Mouse (Mus musculus): Measurements from ENCODE around the gene Tdgf1.

Gene Tdgf1

GRCm38 (mm10) chr9:110914631-110915236 is 31.2 kb downstream of the Tdgf1 start:
- peak; percentile 58 for DNase-seq (ENCODE audit: low read depth, low spot score)

- DNase-seq (ENCODE audit: low read depth, low spot score), result no peak
Observed at GRCm38 (mm10) chr9:110909371-110909967, 36.5 kb downstream of the Tdgf1 start.

- DNase-seq (ENCODE audit: low read depth, low spot score), result no peak
Observed at GRCm38 (mm10) chr9:110908631-110909016, 37.3 kb downstream of the Tdgf1 start.

- no peak for DNase-seq (ENCODE audit: low read depth, low spot score)
Observed at GRCm38 (mm10) chr9:110907838-110908630, 37.9 kb downstream of the Tdgf1 start.

- DNase-seq (ENCODE audit: low read depth, low spot score), result no peak
Observed at GRCm38 (mm10) chr9:110907201-110907837, 38.6 kb downstream of the Tdgf1 start.

DNA sequence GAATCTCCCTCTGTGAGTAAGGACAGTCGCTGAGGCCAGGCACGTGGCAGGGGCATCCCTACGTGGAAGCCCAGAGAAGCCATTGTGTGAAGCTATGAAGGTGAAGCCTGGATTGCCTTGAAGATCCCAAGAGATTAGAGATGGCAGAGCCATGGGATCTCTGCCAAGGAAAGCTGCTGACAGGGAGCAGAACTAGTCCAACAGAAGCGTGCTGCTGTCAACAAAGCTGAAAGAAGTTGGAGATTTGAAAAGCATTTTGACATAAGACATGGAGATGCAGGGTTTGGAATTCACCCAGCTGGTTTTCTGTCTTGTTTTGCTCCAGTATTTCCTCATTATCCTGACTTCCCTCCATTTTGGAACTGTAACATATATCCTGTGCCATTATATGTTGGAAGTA is 43.7 kb downstream of the Tdgf1 start:
- DNase-seq (ENCODE audit: low read depth, low spot score), result no peak

GRCm38 (mm10) chr9:110901204-110901603 is 44.8 kb downstream of the Tdgf1 start:
- DNase-seq (ENCODE audit: low read depth, low spot score), result no peak

GRCm38 (mm10) chr9:110899451-110900008 is 46.4 kb downstream of the Tdgf1 start:
- no peak for DNase-seq (ENCODE audit: low read depth, low spot score)

DNA sequence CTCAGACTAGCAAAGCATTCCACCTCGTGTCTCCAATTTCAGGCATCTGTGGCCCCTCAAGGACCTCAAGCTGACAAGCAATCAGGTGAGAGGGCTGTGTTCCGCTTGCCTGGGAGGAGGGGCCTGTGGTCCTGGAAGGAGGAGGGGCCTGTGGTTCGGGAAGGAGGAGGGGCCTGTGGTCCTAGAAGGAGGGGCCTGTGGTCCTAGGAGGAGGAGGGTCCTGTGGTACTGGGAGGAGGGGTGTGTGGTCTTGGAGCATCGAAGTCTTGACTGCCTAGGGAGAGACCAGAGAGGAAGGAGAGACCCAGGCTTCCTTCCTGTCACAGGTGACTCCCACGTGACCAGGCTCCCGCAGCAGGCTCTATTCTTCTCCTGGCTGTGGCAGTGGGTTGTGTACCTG is 49.4 kb downstream of the Tdgf1 start:
- DNase-seq (ENCODE audit: low read depth, low spot score), result peak; percentile 75

DNA sequence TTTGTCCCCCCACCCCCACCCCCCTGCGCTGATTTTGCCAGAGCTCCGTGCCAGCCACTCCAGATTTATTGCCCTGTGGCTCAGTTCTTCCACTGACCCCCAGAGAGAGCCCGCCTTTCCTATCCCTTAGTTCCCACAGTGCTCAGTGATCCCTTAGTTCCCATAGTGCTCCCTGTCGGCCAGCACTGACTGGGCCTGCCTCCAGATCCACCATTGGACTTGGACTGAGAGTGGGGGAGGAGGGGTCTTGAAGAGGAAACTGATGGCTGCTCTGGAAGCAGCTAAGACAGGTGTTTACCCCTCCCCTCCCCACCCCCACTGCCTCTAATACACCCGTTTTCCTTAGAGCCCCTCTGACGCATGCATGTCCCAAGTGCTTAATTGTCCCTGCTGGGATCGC is 50.0 kb downstream of the Tdgf1 start:
- DNase-seq (ENCODE audit: low read depth, low spot score), result no peak

DNA sequence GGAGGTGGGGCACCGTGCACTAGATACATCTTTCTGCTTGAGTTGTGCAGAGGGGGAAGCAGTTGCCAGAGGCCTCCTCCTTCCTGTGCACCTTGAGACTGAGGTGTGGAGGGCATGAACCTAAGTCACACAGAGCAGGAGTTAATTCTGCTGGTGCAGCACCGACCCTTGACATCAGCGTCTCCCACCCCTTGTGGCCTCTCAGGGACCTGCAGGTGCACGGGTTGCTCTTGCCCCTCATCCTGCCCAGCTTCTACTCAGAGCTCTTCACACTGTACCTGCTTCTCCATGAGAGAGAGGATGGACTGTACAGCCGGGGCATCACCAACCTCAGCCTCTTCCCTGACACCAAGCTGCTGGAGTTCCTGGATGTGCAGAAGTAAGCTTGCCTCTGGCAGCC is 50.5 kb downstream of the Tdgf1 start:
- DNase-seq (ENCODE audit: low read depth, low spot score), result peak; percentile 32

DNA sequence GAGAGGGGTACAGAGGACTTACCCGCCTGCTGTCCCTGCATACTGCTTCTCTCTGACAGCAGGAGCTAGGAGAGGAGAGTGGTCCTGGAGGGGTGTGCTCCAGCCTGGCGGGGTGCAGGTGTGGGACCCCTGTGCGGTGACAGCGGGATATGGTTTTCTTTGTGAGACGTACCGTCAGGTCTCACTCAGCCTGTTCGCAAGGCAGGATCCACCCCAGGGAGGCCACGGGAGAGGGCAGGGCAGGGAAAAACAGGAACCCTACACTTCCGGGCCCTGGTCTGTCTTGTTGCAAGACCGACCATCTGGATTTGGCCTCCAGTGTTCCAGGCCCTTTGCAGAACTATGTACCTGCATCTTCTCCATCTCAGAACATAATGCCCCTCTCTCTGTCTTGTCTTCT is 52.5 kb downstream of the Tdgf1 start:
- no peak for DNase-seq (ENCODE audit: low read depth, low spot score)

- no peak for DNase-seq (ENCODE audit: low read depth, low spot score)
Observed at GRCm38 (mm10) chr9:110892552-110892951, 53.4 kb downstream of the Tdgf1 start.

DNA sequence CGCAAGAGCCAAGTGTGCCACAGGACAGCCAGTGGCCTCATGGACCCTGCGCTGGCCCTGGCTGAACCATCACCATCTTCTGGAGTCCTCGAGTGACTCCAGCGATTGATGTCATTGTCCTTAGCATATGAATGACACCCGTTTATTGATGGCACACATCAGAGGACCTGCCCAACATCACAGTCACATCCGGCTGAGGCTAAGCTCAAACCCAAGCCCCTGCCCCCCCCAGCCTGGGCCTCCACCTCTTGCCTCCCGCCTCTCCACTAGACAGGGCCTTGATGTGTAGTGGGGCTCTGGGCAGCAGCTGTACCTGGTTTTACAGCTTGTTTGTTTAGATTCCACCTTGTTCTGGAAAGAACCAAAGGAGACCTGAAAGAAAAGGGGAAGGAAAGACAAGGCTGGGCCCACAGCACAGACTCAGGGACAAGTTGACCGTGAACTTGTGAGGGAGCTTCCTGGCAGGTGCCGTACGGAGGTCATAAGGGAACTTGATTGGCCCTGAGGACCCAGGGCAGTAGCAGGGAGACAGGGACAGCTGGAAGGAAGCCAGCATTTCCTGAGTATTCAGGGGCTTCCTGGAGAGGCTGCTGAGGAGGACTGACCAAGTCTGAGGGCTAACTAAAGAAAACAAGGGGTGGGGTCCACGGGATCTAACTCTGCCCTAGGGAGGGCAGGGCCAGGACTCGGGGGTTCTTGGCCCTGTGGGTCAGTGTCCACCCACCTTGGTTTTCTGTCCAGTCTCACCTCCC is 54.7 kb downstream of the Tdgf1 start:
- no peak for DNase-seq (ENCODE audit: low read depth, low spot score)

DNA sequence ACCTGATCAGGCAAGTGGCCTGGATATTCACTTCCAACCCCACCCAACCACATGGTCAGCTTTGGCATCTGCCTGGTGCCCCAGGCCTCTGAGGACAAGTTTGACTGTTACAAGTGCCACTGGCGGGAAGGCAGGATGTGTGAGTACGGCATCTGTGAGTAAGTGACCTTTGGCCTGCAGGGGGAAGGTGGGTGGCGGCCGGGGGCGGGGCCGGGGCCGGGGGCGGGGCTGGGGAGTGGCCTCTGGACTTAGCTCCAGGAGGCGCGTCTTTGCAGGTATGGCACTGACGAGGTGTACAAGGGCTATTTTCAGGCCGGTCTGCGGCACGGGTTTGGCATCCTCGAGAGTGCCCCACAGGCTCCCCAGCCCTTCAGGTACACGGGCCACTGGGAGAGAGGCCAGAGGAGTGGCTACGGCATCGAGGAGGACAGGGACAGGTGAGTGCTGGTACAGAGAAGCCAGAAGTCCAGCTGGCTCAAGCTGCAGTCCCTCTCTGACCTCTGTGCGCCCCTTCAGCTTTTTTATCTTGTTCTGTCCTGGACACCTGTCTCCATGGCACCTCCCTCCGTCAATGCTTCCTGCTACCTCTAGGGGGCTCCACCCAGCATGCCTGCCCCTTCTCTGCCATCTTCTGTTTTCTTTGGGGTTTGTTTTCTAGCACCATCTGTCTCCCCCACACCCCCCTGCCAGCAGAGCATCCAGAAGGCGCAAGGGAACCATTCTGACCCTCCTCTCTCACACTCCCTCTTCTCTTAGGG is 55.8 kb downstream of the Tdgf1 start:
- DNase-seq (ENCODE audit: low read depth, low spot score), result peak; percentile 52
